Mouse (Mus musculus): ENCODE measurements around the gene Papss1.

- TF ChIP-seq CTCF (IDR thresholded peaks at IDR 0.05; ENCODE audit: low read depth, low read length), result no peak
- no peak for TF ChIP-seq POLR2A (IDR thresholded peaks at IDR 0.05; ENCODE audit: borderline replicate concordance, low read depth, low read length)
Observed at GRCm38 (mm10) chr3:131612847-131613246, 48.3 kb downstream of the Papss1 start.
